Mouse (Mus musculus) midbrain, embryonic 15.5 days (tissue): ENCODE data around the gene Lck. TPM values are rescaled to one million over a fixed set of nuclear protein-coding genes. Genes with fewer than 3 reads are reported as not detected.

Experiments
- microRNA-seq: library from miRNA; unstranded; fragments of <30 nt; microRNA quantifications from one replicate; pipeline ENCODE4, GENCODE M21; 2016
- polyA plus RNA-seq: library from polyadenylated mRNA; unstranded; fragments of >200 nt; fragmentation: Nextera tagmentation; extraction: Ambion mirVana; gene quantifications from 2 replicates; pipeline ENCODE4 v1.2.1, GENCODE M21; 2015

Lck gene
- polyA plus RNA-seq, 1 experiment from 2014 or later, result 12.5 TPM

Small RNA genes lying within 50 kb of the gene (microRNA-seq; reads per million reads assigned to microRNA genes)
- gene Mir8119, result not detected

Other genes starting within 250 kb of the Lck start
- 260 and 271 TPM in 2 replicates for gene Rbbp4, start 238.3 kb downstream of the Lck start, polyA plus RNA-seq
- gene Zbtb8os, start 237.9 kb downstream of the Lck start, polyA plus RNA-seq, result 19.9 and 21.1 TPM in 2 replicates
- 20.4 and 21.5 TPM in 2 replicates for gene Zbtb8a, start 195.5 kb downstream of the Lck start, polyA plus RNA-seq
- 19.0 and 19.8 TPM in 2 replicates for gene Zbtb8b, start 132.8 kb downstream of the Lck start, polyA plus RNA-seq
- gene Bsdc1, start 112.1 kb downstream of the Lck start, polyA plus RNA-seq, result 38.6 and 39.9 TPM in 2 replicates
- 0.49 and 0.52 TPM in 2 replicates for gene Tssk3, start 82.6 kb downstream of the Lck start, polyA plus RNA-seq
- 0.56 TPM in 1 of 2 replicates, not detected in the other for gene Fam229a, start 82.5 kb downstream of the Lck start, polyA plus RNA-seq
- 1,751 and 1,836 TPM in 2 replicates for gene Marcksl1, start 60.1 kb downstream of the Lck start, polyA plus RNA-seq
- 86.1 and 99.3 TPM in 2 replicates for gene Hdac1, start 30.9 kb downstream of the Lck start, polyA plus RNA-seq
- 0.31 TPM in 1 of 2 replicates, not detected in the other for gene Fam167b, start 4.9 kb upstream of the Lck start, polyA plus RNA-seq
- 195 and 208 TPM in 2 replicates for gene Eif3i, start 27.0 kb upstream of the Lck start, polyA plus RNA-seq
- 198 and 199 TPM in 2 replicates for gene Tmem234, start 27.0 kb upstream of the Lck start, polyA plus RNA-seq
- 4.2 and 4.6 TPM in 2 replicates for gene Dcdc2b, start 40.6 kb upstream of the Lck start, polyA plus RNA-seq
- 27.0 and 33.0 TPM in 2 replicates for gene Iqcc, start 45.5 kb upstream of the Lck start, polyA plus RNA-seq
- gene Ccdc28b, start 50.3 kb upstream of the Lck start, polyA plus RNA-seq, result 166 and 173 TPM in 2 replicates
- gene Txlna, start 67.4 kb upstream of the Lck start, polyA plus RNA-seq, result 52.7 and 59.2 TPM in 2 replicates
- gene Kpna6, start 99.1 kb upstream of the Lck start, polyA plus RNA-seq, result 18.9 and 19.5 TPM in 2 replicates
- 18.1 and 20.9 TPM in 2 replicates for gene Tmem39b, start 123.2 kb upstream of the Lck start, polyA plus RNA-seq
- 137 and 138 TPM in 2 replicates for gene Khdrbs1, start 168.7 kb upstream of the Lck start, polyA plus RNA-seq
- gene Ptp4a2, start 237.6 kb upstream of the Lck start, polyA plus RNA-seq, result 220 and 223 TPM in 2 replicates